Mouse (Mus musculus) left cerebral cortex, postnatal 36 days (tissue): ENCODE data around the gene Tcl1b3. TPM values are rescaled to one million over a fixed set of nuclear protein-coding genes. Genes with fewer than 3 reads are reported as not detected.
"Not testable (repeated sequence)": the region's sequence is repeated elsewhere in the genome, so short reads cannot be mapped to it uniquely, and the experiment has no call there.

Experiments used
- DNase-seq, 2 experiments: peaks; one replicate each; pipeline ENCODE4 v3.0.0; 2021 to 2022; ENCODE audit warnings: low spot score in 2 of 2, mixed read lengths in 1 of 2
- intact Hi-C: fragments of 180-260 bp; cut with DNase I; formaldehyde crosslinking; loops from one replicate; pipeline ENCODE4 v1.15.1; 2025
- total RNA-seq, 2 experiments: library from RNA; stranded (reverse); gene quantifications; 2 replicates each; pipeline ENCODE4 v1.2.3; 2021

Gene Tcl1b3
- not detected for total RNA-seq

DNA sequence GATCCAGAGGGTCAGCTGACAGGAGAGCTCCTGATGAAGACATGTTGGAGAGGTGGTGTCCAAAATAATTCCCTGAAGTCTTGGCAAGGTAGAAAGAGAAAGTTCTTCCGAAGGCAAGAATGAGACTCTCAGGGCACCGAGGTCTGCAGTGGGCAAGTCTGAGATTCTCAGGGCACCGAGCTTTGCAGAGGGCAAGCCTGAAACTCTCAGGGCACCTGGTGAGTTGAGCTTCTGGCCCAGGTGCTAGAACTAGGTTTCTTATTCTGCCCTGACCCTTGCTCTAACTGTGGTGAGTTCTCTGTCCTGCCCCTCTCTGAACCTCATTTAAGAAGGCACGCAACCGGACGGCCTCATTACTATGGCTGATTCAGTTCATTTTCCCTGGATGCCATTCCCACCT, at the start of gene Tcl1b3:
Gene Tcl1b3 (plus strand): TSS at position 301 of the 400 bp plus-strand sequence.
- intact Hi-C loops, result not testable (repeated sequence)

GRCm38 (mm10) chr12:105143096-105143495, 47.7 kb upstream of the Tcl1b3 start:
- no peak for DNase-seq
- intact Hi-C loops, result no loop called here

More for the DNA sequence above, at the start of gene Tcl1b3:
- DNase-seq, result not testable (repeated sequence)

DNA sequence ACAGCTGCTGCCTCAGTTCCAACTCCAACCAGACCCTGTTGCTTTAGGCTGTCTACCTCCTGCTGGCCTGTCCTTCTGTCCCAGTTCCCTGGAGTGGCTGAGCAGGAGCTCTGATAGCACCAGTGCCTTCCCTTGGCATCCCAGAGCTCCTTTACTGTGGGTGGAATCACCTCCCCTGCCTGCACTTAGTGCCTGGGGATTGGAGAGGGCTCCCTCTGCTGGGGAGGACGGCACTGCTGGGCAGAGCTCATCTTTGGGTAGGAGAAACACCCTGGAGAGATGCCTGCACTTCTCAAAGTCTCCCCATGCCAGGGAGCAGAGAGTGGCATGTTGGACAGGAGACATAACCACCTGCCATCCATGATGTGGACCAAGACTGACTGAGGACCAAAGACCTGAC, 45.9 kb upstream of the Tcl1b3 start:
- DNase-seq, intact Hi-C loops: not testable (repeated sequence)

GRCm38 (mm10) chr12:105145714-105146113, 45.1 kb upstream of the Tcl1b3 start, which contains the start of gene Tcl1b2:
Tcl1b2 (plus strand) TSS chr12:105146014.
- intact Hi-C loops, result no loop called here
- no peak for DNase-seq

GRCm38 (mm10) chr12:105155286-105155685, 35.6 kb upstream of the Tcl1b3 start:
- DNase-seq, result peak in 1 of 2 experiments; percentile 7
- intact Hi-C loops, result not testable (repeated sequence)

DNA sequence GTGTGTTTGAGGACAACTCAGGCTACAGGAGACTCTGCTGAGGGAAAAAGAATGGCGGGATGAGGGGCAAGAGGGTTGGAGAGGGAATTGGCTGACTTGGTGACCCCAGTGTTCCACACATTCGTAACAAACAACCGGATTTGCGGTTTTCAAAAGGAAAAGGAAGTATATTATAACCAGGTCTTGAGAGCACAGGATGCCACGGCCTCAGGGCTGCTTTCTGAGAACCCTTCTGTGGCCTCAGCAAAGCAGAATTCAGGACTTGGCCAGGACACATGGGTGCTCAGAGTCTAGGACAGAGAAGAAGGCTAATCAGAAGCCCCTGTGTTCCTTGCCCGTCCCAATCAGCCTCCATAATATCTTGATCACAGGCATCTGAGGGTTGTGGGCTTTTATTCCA, 32.0 kb upstream of the Tcl1b3 start:
- intact Hi-C loops, result no loop called here

DNA sequence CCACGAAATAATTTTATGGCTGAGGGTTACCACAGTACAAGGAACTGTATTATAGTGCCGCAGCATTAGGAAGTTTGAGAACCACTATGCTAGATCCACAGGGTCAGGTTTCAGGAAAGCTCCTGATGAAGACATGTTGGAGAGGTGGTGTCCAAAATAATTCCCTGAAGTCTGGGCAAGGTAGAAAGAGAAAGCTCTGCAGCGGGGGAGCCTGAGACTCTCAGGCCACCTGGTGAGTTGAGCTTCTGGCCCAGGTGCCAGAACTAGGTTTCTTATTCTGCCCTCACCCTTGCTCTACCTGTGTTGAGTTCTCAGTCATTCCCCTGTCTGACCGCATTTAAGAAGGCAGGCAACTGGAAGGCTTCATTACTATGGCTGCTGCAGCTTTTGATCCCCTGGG, 31.5 kb upstream of the Tcl1b3 start, which contains the start of gene Tcl1b1:
Gene Tcl1b1 (plus strand): TSS at position 301 of the 400 bp plus-strand sequence.
- intact Hi-C loops, result no loop called here
- no peak for DNase-seq

More for the DNA sequence above, 32.0 kb upstream of the Tcl1b3 start:
- no peak for DNase-seq

DNA sequence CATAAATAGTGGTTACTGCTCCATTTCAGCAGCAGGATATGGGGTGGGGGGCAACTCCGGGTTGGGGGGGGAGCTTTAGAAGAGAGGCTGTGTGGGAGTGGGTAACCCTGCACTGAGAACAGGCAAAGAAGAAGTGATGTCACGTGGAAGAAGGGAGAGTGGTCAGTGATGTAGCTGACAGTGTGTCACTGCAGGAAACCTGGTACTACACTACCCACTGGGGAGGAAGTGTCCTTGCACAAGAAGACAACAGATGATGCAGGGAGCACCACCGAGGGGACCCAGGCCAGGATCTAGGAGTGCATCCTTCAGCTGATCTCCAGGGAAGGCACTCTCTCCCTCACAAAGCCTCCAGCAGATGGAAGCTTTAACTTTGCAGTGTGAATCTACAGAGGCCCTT, 24.1 kb upstream of the Tcl1b3 start:
- DNase-seq, result no peak
- intact Hi-C loops, result no loop called here

DNA sequence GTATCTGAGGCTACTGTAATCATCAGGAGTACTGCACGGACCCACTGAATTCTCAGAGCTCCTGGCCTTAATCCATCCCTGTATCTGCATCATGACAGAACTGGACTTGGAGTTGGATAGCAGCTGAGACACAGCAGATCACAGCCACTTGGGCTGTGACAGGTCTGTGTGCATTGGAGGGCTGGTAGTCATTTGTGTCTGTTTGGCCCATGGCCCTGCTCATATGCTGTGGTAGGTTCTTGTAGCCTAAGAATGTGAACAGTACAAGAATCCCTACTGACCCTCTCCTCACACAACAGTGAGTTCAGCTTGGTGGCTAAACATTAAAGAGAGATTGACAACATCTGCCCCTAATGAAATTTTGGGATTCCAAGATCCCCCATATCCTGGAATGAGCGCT, 17.5 kb upstream of the Tcl1b3 start:
- DNase-seq, result no peak
- intact Hi-C loops, result no loop called here

DNA sequence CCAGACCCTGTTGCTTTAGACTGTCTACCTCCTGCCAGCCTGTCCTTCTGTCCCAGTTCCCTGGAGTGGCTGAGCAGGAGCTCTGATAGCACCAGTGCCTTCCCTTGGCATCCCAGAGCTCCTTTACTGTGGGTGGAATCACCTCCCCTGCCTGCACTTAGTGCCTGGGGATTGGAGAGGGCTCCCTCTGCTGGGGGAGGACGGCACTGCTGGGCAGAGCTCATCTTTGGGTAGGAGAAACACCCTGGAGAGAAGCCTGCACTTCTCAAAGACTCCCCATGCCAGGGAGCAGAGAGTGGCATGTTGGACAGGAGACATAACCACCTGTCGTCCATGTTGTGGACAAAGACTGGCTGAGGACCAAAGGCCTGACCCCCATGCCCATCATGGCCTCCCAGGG, 16.5 kb upstream of the Tcl1b3 start:
- peak in 1 of 2 experiments; percentile 24 for DNase-seq
- intact Hi-C loops, result not testable (repeated sequence)

DNA sequence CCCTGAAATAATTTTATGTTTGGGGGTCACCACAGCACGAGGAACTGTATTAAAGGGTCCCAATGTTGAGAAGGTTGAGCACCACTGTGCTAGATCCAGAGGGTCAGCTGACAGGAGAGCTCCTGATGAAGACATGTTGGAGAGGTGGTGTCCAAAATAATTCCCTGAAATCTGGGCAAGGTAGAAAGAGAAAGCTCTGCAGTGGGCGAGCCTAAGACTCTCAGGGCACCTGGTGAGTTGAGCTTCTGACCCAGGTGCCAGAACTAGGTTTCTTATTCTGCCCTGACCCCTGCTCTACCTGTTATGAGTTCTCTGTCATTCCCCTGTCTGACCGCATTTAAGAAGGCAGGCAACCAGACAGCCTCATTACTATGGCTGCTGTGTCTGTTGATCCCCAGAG, 14.8 kb upstream of the Tcl1b3 start, which contains the start of gene Tcl1b5:
Gene Tcl1b5 (plus strand): TSS at position 301 of the 400 bp plus-strand sequence.
- intact Hi-C loops, result not testable (repeated sequence)

DNA sequence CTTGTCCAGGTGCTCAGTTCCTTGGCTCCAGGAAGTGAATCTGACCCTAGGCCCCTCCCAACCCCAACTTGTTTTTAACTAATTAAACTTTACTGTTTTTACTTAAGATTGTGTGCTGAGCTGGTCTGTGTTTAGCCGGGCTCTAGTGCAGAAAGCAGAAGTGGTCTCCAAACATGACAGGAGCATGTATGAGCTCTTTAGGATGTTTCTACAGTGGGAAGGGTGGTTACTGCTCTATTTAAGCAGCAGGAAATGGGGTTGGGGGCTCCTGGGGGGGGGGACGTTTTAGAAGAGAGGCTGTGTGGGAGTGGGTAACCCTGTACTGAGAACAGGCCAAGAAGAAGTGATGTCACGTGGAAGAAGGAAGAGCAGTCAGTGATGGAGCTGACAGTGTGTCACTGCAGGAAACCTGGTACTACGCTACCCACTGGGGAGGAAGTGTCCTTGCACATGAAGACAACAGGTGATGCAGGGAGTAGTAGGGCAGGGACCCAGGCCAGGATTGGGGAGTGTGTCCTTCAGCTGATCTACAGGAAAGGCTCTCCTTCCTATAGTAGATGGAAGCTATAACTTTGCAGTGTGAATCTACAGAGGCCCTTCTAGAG, 9.7 kb upstream of the Tcl1b3 start:
- DNase-seq, intact Hi-C loops: not testable (repeated sequence)

More for the DNA sequence above, 14.8 kb upstream of the Tcl1b3 start, which contains the start of gene Tcl1b5:
- not testable (repeated sequence) for DNase-seq

DNA sequence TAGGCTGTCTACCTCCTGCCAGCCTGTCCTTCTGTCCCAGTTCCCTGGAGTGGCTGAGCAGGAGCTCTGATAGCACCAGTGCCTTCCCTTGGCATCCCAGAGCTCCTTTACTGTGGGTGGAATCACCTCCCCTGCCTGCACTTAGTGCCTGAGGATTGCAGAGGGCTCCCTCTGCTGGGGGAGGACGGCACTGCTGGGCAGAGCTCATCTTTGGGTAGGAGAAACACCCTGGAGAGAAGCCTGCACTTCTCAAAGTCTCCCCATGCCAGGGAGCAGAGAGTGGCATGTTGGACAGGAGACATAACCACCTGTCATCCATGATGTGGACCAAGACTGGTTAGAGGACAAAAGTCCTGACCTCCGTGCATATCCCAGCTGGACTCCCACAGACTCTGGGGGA, 1.9 kb upstream of the Tcl1b3 start:
- DNase-seq, intact Hi-C loops: not testable (repeated sequence)

GRCm38 (mm10) chr12:105199684-105200497, 9.0 kb downstream of the Tcl1b3 start:
- intact Hi-C loops, DNase-seq: not testable (repeated sequence)

DNA sequence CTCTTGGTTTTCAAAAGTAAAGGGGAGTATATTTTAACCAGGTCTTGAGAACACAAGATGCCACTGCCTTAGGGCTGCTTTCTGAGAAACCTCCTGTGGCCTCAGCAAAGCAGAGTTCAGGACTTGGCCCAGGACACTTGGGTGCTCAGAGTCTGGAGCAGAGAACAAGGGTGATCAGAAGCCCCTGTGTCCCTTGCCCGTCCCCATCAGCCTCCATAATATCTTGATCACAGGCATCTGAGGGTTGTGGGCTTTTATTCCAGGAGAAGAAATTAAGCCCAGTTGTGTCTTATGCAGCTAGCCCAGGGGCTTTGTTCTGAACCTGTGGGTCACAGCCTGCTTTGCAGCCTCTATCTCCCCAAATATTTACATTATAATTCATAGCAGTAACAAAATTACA, 10.8 kb downstream of the Tcl1b3 start, which contains the start of gene Tcl1b4:
Gene Tcl1b4 (plus strand): TSS at position 301 of the 400 bp plus-strand sequence.
- intact Hi-C loops, DNase-seq: not testable (repeated sequence)

GRCm38 (mm10) chr12:105207071-105207470, 16.2 kb downstream of the Tcl1b3 start:
- no peak for DNase-seq

DNA sequence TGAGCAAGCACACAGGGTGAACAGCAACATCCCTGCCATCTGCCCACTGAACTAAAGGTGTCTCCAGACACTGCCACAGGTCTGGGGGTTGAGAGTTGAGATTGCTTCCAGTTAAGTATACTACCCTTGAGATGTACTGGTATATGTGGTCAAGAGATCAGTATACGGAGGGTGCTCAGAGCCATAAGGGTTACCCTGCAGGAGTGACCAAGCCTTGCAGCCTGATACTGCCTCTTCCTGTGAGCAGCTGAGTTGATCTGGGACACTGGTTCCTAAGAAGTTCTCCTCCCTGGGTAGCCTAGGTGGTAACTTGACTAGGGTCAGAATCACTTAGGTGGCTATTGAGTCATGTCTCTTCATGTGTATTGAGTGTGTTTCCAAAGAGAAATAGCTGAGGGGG, 17.6 kb downstream of the Tcl1b3 start:
- DNase-seq, result no peak
- intact Hi-C loops, result no loop called here

More at GRCm38 (mm10) chr12:105207071-105207470, 16.2 kb downstream of the Tcl1b3 start:
- intact Hi-C loops, result no loop called here

DNA sequence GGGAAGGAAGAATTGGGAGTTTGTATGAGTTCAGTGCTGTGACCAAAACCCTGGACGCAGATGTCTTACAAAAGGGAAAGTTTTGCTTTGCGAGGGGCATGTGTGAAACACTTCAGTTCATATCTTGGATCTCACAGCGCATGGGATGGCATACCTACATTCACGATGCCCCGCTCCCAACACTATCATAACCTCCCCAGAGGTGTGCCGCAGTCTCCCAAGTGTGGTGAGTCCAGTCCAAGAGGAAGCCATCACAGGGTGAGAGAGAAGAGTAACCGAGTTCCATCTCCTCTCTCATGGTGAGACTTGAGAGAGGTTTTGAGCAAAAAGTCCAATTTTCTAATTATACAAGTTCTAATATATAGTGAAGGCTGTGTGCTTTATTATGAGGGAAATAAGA, 18.4 kb downstream of the Tcl1b3 start:
- DNase-seq, result no peak

DNA sequence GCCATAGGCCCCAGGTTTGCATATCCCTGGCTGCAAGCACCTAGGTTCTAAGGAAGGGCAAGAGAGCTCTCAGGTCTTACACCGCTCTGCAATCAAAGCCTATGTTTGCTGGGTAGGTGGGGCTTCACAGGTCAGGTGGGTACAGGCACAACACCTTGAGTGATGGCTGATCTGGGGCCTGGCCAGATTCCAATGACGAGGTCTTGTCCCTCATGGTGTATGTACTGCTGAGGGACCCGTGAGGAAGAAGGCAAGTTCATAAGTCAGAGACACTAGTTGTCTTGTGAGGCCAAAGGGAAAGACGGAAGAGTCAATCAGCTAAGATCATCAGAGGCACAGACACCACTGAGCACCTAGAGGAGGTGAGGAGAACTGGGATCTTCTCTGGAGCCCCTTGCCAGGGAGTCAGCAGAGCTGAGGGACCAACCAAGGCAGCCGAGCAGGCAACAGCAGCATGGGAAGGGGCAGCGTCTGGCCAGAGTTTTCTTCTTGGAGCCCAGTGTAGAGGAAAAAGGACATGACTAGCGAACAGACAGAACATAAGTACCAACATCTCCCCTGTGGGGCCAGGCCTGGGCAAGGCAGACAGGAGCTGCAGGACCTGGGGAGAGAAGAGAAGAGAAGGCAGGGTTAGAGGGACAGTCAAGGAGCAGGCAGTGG, 26.4 kb downstream of the Tcl1b3 start:
- intact Hi-C loops, result no loop called here
- DNase-seq, result no peak

More for the DNA sequence above, 18.4 kb downstream of the Tcl1b3 start:
- intact Hi-C loops, result no loop called here
